ENCODE assay signal across 10 mouse cellular contexts in genomic region chr10:70594007-70594406, GRCm38 (mm10).
DNase-seq lines count a peak whose midpoint lies in the region; ATAC-seq and TF ChIP-seq lines count a peak whose summit lies in the region.
"Had no signal": no experiment of that assay in that cellular context is flagged by ENCODE, and none has a peak within 500 bp of the region (broad histone marks: within the 10 kb centered on the region; RNA-seq: fewer than 3 reads in every experiment).

No protein-coding gene starts in this region.

- ATAC-seq in forebrain, postnatal 0 days, result no peak
- ATAC-seq in hindbrain, embryonic 15.5 days (ENCODE audit: low FRiP score, low read depth), result no peak
- no peak for ATAC-seq in neural tube, embryonic 12.5 days (ENCODE audit: low FRiP score, low read depth)
- ATAC-seq in liver, embryonic 12.5 days, result no peak

- peaks cover 12% of the 10 kb centered on the region; the same call in 1 of the 2 replicates for H3K4me1 ChIP-seq in forebrain, postnatal 0 days (ENCODE audit: insufficient read depth)
- H3K4me1 ChIP-seq in forebrain, embryonic 10.5 days, result peaks cover 17% of the 10 kb centered on the region
- peaks cover 22% of the 10 kb centered on the region for H3K4me1 ChIP-seq in hindbrain, embryonic 15.5 days (replicated peaks)
- H3K4me1 ChIP-seq in neural tube, embryonic 12.5 days, result peaks cover 11% of the 10 kb centered on the region
- peaks cover 6% of the 10 kb centered on the region for H3K4me1 ChIP-seq in liver, embryonic 12.5 days

- H3K4me2 ChIP-seq in forebrain, postnatal 0 days (ENCODE audit: low read depth), result no peak overlapping the region
- H3K4me2 ChIP-seq in hindbrain, embryonic 15.5 days, result 0 out of 2 replicates have a peak overlapping the region, but pooled peaks have one; percentile 0
- H3K4me2 ChIP-seq in neural tube, embryonic 12.5 days (replicated peaks), result peak overlapping the region; percentile 44
- no peak overlapping the region for H3K4me2 ChIP-seq in liver, embryonic 12.5 days
- H3K4me2 ChIP-seq: limb, embryonic 13.5 days had no signal

- 33% methylated on average over 1 of the region's 1 CpGs for WGBS in forebrain, postnatal 0 days
- WGBS in forebrain, embryonic 10.5 days, result 55% methylated on average over 1 of the region's 1 CpGs
- 39% methylated on average over 1 of the region's 1 CpGs for WGBS in hindbrain, embryonic 15.5 days
- WGBS in neural tube, embryonic 12.5 days, result 33% methylated on average over 1 of the region's 1 CpGs
- 34% methylated on average over 1 of the region's 1 CpGs for WGBS in liver, embryonic 12.5 days (ENCODE audit: insufficient replicate concordance)

- H3K27me3 ChIP-seq in forebrain, postnatal 0 days (ENCODE audit: insufficient read depth, low read length), result no peaks in the 10 kb centered on the region
- peaks cover 16% of the 10 kb centered on the region for H3K27me3 ChIP-seq in forebrain, embryonic 10.5 days (ENCODE audit: poor library complexity, severe bottlenecking)
- H3K27me3 ChIP-seq in hindbrain, embryonic 15.5 days, result no peaks in the 10 kb centered on the region
- H3K27me3 ChIP-seq in neural tube, embryonic 12.5 days (replicated peaks), result no peaks in the 10 kb centered on the region
- H3K27me3 ChIP-seq in liver, embryonic 12.5 days (replicated peaks), result peaks cover 11% of the 10 kb centered on the region

- H3K9ac ChIP-seq in forebrain, postnatal 0 days, result no peak overlapping the region
- no peak overlapping the region for H3K9ac ChIP-seq in hindbrain, embryonic 15.5 days
- no peak overlapping the region for H3K9ac ChIP-seq in neural tube, embryonic 12.5 days
- no peak overlapping the region for H3K9ac ChIP-seq in liver, embryonic 12.5 days
- H3K9ac ChIP-seq: limb, embryonic 13.5 days had no signal

- TF ChIP-seq CTCF in forebrain, postnatal 0 days (IDR thresholded peaks at IDR 0.05; ENCODE audit: low read depth), result peak; percentile 50

- H3K36me3 ChIP-seq in forebrain, postnatal 0 days (ENCODE audit: insufficient read depth), result no peaks in the 10 kb centered on the region
- no peaks in the 10 kb centered on the region for H3K36me3 ChIP-seq in forebrain, embryonic 10.5 days (replicated peaks)
- no peaks in the 10 kb centered on the region for H3K36me3 ChIP-seq in hindbrain, embryonic 15.5 days
- no peaks in the 10 kb centered on the region for H3K36me3 ChIP-seq in neural tube, embryonic 12.5 days
- no peaks in the 10 kb centered on the region for H3K36me3 ChIP-seq in liver, embryonic 12.5 days
- H3K36me3 ChIP-seq: limb, embryonic 13.5 days had no signal

- H3K4me3 ChIP-seq in forebrain, postnatal 0 days (ENCODE audit: low read depth, low read length), result no peak overlapping the region
- H3K4me3 ChIP-seq in forebrain, embryonic 10.5 days, result no peak overlapping the region
- no peak overlapping the region for H3K4me3 ChIP-seq in hindbrain, embryonic 15.5 days
- H3K4me3 ChIP-seq in neural tube, embryonic 12.5 days, result no peak overlapping the region
- H3K4me3 ChIP-seq in liver, embryonic 12.5 days, result no peak overlapping the region
- H3K4me3 ChIP-seq: erythroblast, embryonic 14.5 days; limb, embryonic 13.5 days had no signal

- H3K27ac ChIP-seq in forebrain, postnatal 0 days (ENCODE audit: low read depth, low read length), result no peak overlapping the region
- no peak overlapping the region for H3K27ac ChIP-seq in forebrain, embryonic 10.5 days
- H3K27ac ChIP-seq in hindbrain, embryonic 15.5 days (replicated peaks), result no peak overlapping the region
- no peak overlapping the region for H3K27ac ChIP-seq in neural tube, embryonic 12.5 days
- no peak overlapping the region for H3K27ac ChIP-seq in liver, embryonic 12.5 days
- H3K27ac ChIP-seq: limb, embryonic 13.5 days had no signal

- DNase-seq in forebrain, postnatal 0 days, result peak; percentile 16
- DNase-seq in forebrain, embryonic 10.5 days (ENCODE audit: extremely low spot score, low spot score), result no peak
- peak; percentile 1 for DNase-seq in ovary, postnatal 14 days (ENCODE audit: low spot score)
- DNase-seq in ovary, postnatal 10 days (ENCODE audit: low spot score), result no peak
- DNase-seq in thymus, adult 18-20 months, result no peak

- H3K9me3 ChIP-seq in forebrain, postnatal 0 days (ENCODE audit: low read length), result no peaks in the 10 kb centered on the region
- H3K9me3 ChIP-seq in forebrain, embryonic 10.5 days, result no peaks in the 10 kb centered on the region
- H3K9me3 ChIP-seq in hindbrain, embryonic 15.5 days, result no peaks in the 10 kb centered on the region
- no peaks in the 10 kb centered on the region for H3K9me3 ChIP-seq in neural tube, embryonic 12.5 days
- no peaks in the 10 kb centered on the region for H3K9me3 ChIP-seq in liver, embryonic 12.5 days (replicated peaks)
- H3K9me3 ChIP-seq: limb, embryonic 13.5 days had no signal

Comparison
In these comparisons a context has a peak if more than half of its experiments do, and no peak if none do; other contexts are left out.
1. DNase-seq: peak in forebrain, postnatal 0 days (single experiment) and ovary, postnatal 14 days (single experiment); none in forebrain, embryonic 10.5 days (single experiment), ovary, postnatal 10 days (single experiment) and thymus, adult 18-20 months (0 of 2).
2. H3K4me2 ChIP-seq: peak in hindbrain, embryonic 15.5 days (single experiment) and neural tube, embryonic 12.5 days (single experiment); none in forebrain, postnatal 0 days (single experiment) and liver, embryonic 12.5 days (single experiment).